Mouse (Mus musculus): ENCODE results near the gene Smim15.

Smim15 gene

GRCm38 (mm10) chr13:108062900-108063299 lies 18.7 kb downstream of the Smim15 start:
- in situ Hi-C loops (cut with MboI; ENCODE audit: low sequenced_read_pairs), result no loop called here

DNA sequence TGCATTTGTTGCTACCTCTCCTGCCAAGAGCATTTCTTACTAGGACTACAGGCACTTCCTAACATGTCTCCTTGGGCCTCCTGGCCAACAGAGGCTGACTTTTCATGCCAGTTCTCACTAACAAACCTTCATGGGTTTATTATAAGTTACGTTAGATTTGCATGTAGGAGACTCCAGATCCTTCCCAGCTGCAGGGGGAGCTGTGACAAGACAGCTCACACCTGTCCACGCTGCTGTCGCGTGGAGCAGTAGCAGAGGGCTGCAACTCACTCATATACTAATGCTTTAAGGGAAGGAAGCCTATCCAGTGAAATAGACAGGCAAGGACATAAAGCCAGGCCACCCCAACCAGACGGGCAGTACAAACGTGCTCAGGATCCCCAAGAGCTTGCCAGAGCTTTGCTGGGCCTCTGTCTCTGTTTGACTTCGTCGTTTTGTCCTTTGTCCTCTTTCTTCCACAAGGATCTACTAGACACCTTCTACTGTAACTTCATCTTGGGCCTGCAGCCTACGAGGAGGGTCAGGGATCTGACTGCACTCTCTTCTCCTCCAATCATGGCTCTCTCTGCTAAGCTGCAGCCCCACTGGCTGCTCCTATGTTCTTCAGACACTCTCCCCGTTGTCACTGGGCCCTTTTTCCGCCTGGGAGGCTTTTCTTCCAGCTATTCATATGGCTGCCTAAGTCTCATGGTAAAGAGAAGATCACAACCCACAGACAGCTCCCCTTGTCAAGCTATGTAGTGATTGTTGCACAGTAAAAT lies 19.3 kb downstream of the Smim15 start:
- in situ Hi-C loops (cut with MboI; ENCODE audit: low sequenced_read_pairs), result no loop called here

DNA sequence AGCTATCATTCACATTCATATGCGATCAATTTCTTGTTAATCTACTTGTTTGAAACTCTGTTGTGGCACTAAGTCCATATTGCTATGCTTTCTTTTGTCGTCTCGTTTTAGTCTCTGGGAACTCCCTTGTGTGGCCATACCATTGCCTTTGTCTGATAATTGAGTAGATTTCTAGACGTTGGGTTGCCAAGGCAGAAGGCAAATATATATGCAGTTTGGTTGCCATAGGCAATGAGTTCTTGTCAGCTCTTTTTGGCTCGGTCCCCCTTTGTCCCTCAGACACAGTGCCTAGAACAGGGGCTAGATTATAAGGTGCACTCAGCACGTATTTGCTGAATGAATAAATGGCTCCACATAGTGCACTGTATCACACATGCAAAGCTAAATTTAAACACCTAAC lies 20.1 kb downstream of the Smim15 start:
- in situ Hi-C loops (cut with MboI; ENCODE audit: low sequenced_read_pairs), result no loop called here

- in situ Hi-C loops (cut with MboI; ENCODE audit: low sequenced_read_pairs), result no loop called here
Observed at GRCm38 (mm10) chr13:108066021-108066420, 21.8 kb downstream of the Smim15 start.

DNA sequence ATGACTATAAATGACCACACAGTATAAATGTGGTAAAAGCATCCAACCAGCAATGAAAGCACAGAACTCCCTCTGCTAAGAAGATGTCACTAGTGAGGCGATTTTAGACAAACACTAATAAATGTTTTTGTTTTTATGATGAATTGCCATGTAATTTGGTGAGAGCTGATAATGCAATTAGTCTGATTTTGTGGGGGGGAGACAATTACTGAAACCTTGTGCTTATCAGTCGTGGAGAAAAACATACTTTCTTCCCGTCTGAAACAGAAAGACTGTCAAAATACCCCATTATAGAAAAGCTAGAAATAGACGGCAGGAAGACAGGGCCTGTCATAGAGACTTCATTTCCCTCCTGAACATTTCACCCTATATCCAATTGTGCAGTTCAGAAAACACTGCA lies 24.9 kb downstream of the Smim15 start:
- in situ Hi-C loops (cut with MboI; ENCODE audit: low sequenced_read_pairs), result no loop called here

DNA sequence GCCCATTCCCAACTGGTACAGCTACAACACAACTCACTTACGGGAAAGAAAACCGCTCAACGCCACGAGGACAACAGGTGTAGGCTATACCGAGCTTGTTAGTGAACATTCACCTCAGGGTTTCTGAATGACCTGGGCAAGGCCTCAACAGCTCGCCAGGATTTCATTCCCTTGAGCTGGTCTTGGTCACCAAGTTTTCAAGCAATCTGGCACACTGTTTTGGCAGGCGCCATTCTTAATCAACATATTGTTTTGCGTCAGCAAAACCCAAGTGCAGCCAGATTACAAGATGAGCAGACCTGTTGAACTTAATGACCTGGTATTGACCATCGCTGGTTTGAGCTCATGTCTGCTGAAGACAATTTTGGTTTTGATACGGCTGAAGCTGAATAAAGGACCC lies 25.9 kb downstream of the Smim15 start:
- in situ Hi-C loops (cut with MboI; ENCODE audit: low sequenced_read_pairs), result no loop called here

- in situ Hi-C loops (cut with MboI; ENCODE audit: low sequenced_read_pairs), result no loop called here
Observed at GRCm38 (mm10) chr13:108077476-108077875, 33.2 kb downstream of the Smim15 start.

DNA sequence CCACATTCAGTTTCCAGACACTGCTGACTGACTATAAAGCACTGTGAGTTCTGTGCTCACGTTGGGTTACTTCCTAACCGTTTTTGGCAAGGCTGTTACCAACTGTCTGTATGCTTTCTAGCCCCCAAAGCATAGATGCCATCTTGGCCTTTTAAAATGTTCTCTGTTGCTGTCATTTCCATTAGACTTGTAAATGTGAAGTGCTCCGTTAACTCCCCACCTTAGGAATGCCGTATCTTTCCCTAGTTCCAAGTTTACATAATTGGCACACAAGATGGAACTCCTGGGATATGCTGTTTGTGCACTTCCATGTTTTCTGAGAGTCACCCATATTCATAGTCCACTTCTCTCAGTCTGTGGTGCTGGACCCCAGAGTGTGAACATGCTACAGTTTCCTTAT lies 33.7 kb downstream of the Smim15 start:
- in situ Hi-C loops (cut with MboI; ENCODE audit: low sequenced_read_pairs), result no loop called here

DNA sequence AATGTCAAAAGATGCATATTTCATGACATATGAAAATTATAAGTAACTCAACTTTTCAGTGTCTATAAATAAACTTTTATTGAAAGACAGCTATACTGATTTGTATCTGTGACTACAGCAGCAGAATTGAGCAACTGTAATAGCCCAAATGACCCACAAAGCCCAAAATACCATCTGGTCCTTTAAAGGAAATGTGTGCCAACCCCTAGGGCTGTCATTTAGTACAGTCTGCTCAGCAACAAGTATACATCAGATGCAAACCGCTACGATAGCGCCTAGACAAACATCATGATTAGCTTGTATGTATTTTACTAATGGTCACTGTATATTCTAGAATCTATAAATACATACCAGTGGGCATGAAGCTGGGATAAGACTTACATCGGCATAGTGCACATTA lies 39.8 kb downstream of the Smim15 start:
- in situ Hi-C loops (cut with MboI; ENCODE audit: low sequenced_read_pairs), result no loop called here

DNA sequence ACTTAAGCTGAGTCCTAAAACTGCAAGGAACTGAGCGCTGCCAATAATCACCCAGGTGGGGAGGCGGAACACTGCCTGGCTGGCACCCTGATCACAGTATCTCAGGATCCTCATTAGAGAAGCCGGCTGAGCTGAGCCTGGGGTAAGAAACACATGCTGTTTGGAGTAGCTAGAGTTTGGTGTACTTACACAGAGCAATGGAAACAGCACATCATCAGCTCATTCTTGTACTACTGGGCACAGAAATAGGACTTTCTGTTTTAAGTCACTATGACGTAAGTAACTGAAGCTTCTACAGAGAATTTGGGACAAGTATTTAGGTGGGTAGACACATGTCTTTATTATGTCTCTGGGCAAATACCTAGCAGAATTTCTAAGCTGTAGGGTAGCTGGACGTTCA lies 41.8 kb downstream of the Smim15 start:
- in situ Hi-C loops (cut with MboI; ENCODE audit: low sequenced_read_pairs), result no loop called here

DNA sequence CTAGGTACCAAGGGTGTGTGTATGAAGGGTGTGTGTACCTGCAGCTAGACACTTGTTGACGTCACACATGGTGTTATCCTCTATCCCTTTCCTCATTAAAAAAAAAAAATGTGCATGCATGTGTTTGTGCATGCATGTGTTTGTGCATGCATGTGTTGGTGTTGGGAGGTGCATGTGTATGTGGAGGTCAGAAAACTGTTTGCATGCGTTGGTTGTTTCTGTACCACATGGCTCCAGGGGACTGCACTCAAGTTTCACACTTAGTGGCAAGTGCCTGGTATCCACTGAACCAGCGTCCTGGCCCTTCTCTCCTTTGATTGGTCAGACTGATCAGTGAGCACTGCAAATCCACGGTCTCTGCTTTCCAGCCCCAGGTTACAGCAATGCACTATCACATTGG lies 42.5 kb downstream of the Smim15 start:
- in situ Hi-C loops (cut with MboI; ENCODE audit: low sequenced_read_pairs), result no loop called here

- in situ Hi-C loops (cut with MboI; ENCODE audit: low sequenced_read_pairs), result no loop called here
Observed at GRCm38 (mm10) chr13:108092290-108092689, 48.0 kb downstream of the Smim15 start.

DNA sequence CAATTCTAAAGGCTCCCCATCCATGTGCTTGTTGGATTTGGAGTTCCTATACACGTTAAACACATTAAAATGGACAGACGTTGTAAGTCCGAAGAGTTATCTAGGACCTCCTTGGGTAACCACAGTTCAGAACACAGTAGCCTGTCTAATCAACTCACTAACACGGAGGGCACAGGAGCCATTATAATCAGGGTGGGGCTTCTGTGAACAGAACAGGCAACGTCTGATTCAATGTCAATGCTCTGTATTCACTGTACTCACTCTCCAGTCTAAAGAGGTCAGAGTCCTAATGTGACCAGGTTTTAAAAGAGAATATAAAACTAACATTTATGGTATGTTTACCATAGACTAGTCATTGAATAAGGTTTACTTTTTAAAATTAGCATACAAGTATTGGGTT lies 50.4 kb downstream of the Smim15 start:
- in situ Hi-C loops (cut with MboI; ENCODE audit: low sequenced_read_pairs), result no loop called here

GRCm38 (mm10) chr13:108095617-108096016 lies 51.4 kb downstream of the Smim15 start:
- in situ Hi-C loops (cut with MboI; ENCODE audit: low sequenced_read_pairs), result no loop called here

DNA sequence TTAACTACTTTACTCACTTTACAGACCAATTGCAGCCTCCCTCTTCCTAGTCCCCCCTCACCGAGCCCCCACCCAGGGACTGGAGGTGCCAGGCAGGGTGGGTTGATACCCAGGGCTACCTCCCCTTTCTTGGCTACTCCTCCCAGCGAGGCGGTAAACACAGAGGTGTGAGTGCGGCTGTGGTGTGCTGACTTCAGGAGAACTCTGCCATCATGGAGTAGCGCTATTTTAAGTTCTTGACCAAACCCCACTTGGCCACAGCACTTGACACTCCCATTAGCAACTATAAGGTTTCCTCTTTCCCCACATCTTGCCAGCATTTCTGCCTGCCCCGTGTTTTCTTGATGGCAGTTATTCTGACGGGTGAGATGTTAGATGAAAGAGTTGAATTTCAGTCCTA lies 52.2 kb downstream of the Smim15 start:
- in situ Hi-C loops (cut with MboI; ENCODE audit: low sequenced_read_pairs), result no loop called here

Data from CH12F3 (cell line).